Mouse (Mus musculus) embryonic fibroblast, embryonic 13.5 days (primary cell): ENCODE measurements around the gene Bcorl1.

Experiments used
- CTCF ChIP-seq: IDR thresholded peaks from 2 replicates; pipeline ENCODE4 v1.5.1; 2011; ENCODE audit warnings: mild to moderate bottlenecking, control low read depth, low read length, moderate library complexity, borderline replicate concordance; ENCODE audit not compliant: insufficient read depth
- POLR2A ChIP-seq: IDR thresholded peaks from 2 replicates; pipeline ENCODE4 v1.6.1; 2011; ENCODE audit warnings: low read depth, mild to moderate bottlenecking, control low read depth, low read length, moderate library complexity

GRCm38 (mm10) chrX:48310706-48311517, 30.2 kb upstream of the Bcorl1 start:
- TF ChIP-seq POLR2A (no peak), CTCF (no peak)
